Mouse (Mus musculus) left cerebral cortex, postnatal 4 days (tissue): ENCODE results near the gene Reps2. TPM values are rescaled to one million over a fixed set of nuclear protein-coding genes. Genes with fewer than 3 reads are reported as not detected.

Experiments
- DNase-seq: peaks from one replicate; pipeline ENCODE4 v3.0.0-alpha.2; 2022
- intact Hi-C: fragments of 180-260 bp; cut with DNase I; formaldehyde crosslinking; loops from one replicate; pipeline ENCODE4 v1.15.1; 2025
- total RNA-seq, 2 experiments: library from RNA; stranded (reverse); gene quantifications; 2 replicates each; pipeline ENCODE4 v1.2.3; 2021

Reps2 gene
- total RNA-seq, 2 experiments from 2014 or later: 65.3 to 69.9 TPM

DNA sequence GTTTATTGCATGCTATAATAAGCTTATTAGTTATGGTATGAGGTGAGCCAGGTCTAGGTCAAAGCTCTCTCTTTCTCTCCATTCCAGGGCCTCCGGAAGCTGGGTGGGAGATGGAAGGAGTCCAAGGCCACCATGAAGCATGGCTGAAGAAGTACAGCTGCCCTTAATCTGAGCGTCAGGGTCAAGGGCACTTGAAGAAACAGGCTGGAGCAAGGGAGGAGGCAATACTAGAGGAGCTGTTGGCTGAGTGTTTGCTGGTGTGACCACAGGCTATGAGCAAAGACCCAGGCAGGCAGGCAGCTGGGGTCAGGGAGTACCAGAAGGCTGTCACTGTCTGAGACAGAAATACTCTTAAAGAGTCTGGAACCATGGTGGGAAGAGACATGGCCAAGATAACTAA is 280.2 kb downstream of the Reps2 start:
- DNase-seq: peak; percentile 3
- intact Hi-C loops: no loop called here

Other genes starting within 250 kb of the Reps2 start
- gene Rbbp7, start 116.8 kb upstream of the Reps2 start, total RNA-seq: 100 to 1,000 TPM; 148 to 154 TPM
- 10 to 100 TPM; 12.3 to 13.7 TPM for gene Txlng, start 185.8 kb upstream of the Reps2 start, total RNA-seq
- gene Syap1, start 244.8 kb upstream of the Reps2 start, total RNA-seq: 10 to 100 TPM; 34.0 TPM